Mouse (Mus musculus) regulatory T cell (primary cell): ENCODE data around the gene Ahcy.
"Not testable (repeated sequence)": the region's sequence is repeated elsewhere in the genome, so short reads cannot be mapped to it uniquely, and the experiment has no call there.

Experiments
- in situ Hi-C: fragments of 300-600 bp; cut with MboI, MseI; formaldehyde crosslinking; loops from one replicate; pipeline ENCODE4 v1.15.1; 2025; ENCODE audit warnings: high pct_unique_total_duplicates

Ahcy gene

DNA sequence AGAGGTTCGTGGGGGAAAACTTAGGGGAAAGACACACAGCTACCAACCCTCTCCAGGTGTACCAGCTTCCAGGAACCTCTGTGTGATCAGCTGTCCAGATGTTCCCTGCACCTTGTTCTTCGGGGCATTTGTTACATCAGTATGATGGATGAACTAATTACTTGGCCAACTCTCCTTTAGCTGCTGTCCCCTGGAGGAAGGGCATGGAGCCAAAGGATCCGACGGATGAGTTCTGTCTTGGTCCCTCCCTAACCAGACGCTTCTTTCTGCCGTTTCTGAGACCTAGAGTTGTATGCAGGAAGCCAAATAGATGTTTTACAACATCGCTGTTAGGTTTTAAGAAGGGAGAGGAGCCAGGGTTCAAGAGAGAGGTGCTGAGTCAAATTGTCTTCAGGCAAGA, 43.5 kb downstream of the Ahcy start:
- in situ Hi-C loops = loop anchor here (25.0 kb wide), 1 partner anchor 1794 kb away; the partner anchor contains the start of genes Plagl2, Pofut1 and Tspyl3

DNA sequence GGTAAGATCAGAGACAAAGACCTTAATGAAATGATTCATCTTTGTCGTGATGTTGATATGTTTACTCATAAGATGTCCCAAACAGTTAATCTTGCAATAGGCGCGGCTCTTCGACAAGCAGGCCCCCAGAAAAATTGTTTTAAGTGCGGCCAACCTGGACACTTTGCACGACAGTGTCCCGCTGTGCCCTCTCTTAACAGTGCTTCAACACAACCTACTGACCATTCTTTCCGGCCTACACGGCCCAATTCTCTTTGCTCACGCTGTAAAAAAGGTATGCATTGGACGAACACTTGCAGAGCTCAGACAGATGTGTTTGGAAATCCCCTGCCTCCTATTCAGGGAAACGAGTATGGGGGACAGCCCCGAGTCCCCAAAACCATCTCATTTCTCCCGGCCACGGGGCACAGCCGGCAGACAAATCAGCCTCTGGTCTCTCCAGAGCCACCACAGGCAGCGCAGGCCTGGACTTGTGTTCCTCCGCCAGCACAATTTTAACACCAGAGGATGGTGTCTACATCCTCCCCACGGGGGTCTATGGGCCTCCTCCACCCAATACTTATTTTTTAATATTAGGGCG, 54.0 kb downstream of the Ahcy start:
- in situ Hi-C loops = not testable (repeated sequence)

DNA sequence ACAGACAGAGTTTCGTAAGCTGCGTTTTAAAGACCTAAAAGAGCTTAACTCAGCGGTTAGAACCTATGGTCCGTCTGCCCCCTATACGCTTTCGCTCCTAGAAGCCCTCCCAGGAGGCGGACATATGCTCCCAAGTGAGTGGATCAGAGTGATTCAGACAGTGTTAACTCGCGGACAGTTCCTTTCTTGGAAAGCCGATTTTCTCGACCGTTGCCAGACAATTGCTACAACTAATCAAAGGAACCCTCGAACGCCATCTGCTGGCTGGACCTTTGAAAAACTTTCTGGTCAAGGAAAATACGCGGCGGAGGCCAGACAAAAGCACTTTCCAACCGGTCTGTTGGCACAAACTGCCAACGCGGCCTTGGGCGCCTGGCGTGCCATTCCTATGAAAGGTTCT, 54.6 kb downstream of the Ahcy start:
- in situ Hi-C loops = no loop called here

DNA sequence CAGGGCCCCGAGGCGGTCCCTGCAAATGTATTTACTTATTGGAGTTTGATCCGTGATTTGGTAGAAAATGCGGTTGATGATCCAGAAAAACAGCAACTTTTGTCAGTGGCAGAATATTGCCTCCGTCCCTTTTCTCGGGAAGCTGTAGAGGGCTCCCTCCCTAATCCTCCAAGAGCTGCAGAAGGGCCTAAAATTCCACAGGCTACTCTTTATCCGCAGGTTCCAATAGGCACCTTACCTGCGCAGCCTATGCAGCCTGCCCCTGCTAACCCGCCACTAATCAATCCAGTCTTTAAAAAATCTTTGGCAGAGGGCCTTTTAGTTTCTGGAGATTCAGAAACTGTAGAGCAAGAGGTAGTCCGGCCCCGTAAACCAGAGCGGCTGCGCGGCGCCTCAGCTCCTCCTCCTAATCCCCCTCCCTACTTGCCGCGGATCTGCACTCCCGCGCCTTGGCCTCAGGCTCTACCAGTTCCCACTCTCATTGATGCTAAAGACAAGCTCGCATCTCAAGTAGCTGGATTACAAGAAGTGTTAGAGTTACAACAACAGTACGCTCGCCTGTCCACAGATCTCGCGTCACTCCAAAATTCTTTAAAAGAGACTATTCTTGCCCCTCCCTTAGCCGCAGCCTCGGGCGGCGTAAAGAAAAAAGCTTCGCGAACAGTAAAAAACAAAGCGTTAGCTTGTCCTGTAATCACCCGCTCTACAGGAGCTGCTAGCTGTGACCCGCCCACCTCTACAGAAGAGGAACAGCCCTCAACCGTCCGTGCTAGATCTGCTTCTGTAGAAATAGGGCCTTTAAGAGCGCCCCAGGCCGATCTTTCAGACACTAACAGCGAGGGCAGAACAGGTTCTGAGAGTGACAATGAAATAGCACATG, 55.3 kb downstream of the Ahcy start:
- in situ Hi-C loops = no loop called here

DNA sequence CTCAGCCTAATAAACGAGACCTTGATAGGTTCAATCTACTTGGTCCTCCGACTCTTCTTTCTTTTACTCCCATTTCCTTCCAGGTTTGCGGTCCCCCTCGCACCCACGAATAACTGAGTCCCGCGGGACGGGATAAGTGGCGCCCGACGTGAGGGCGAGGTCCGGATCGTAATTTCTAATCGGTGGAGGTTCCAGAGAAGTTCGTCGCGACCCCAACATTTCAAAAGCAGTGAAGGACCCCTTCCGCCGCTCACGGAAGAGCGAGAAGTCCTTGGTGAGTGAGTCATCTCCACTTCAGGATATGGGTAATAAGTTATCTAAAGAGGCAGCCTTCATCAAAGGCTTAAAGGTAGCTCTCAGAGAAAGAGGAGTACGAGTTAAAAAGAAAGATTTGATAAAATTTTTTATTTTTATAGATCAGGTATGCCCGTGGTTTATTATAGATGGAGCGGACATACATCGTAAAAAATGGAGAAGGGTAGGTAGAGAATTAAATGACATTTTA, 56.0 kb downstream of the Ahcy start, which contains the start of gene Gm14226:
TSS of gene Gm14226 (plus strand) at position 16 of the 505 bp plus-strand sequence.
- in situ Hi-C loops = not testable (repeated sequence)

DNA sequence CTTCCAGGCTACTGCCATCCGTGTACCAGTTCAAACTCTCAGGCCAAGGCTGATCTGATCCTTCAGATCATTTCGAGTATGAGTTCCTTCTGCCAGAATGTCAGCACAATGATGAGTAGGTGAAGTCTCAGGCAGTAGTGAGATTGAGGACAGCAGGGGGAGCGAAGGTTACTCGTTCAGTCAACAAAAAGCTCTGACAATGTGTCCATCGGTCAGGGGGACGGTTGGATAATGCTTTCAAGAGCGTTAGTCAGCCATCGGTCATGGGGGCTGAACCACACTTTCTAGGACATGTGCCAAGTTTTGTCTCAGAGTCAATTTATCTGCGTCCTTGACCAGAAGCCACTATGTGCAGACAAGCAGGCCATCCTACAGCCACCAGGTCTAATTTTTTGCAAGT, 57.5 kb downstream of the Ahcy start:
- in situ Hi-C loops = not testable (repeated sequence)

DNA sequence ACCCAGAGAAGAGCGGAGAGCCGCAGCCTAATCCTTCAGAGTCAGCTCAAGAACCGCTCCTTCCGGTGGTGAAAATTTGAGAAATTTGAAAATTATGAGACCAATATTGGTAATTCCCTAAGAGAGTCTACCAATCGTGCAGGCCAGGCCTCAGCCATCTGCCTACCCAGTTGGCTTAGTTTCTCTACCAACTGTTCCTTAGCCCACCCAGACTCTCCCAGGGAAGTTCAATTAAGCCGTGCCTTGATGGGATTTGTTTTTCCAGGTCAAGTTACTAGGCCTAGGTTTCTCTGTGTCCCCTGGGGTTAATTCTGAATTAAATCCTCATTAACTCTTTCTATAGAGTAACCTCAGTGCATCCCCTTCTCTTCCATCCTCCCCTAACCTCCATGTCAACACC, 61.3 kb downstream of the Ahcy start:
- in situ Hi-C loops = no loop called here

DNA sequence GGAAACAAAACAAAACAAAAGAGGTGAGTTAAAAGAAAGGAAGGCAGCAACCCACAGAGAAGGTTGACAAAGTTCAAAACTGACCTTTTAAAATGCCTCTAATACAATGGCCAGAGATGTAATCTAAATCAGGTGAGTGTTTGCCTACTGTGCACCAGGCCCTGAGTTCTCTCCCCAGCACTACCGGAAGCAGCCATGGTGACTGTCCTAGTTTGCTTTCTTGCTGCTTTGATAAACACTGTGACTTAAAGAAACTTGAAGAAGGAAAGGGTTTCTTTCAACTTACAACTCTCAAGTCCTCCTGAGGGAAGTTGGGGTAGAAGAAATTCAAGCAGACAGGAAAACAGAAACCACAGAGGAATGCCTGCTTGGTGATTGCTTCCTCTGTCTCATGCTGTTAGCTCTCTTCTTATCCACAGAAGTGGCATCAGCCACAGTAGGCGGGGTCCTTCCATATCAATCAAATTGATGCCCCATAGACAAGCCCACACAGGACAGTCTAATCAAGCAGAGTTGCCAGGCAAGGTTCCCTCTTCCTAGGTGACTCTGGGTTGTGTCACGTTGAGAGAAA, 63.1 kb downstream of the Ahcy start:
- in situ Hi-C loops = no loop called here
